Mouse (Mus musculus) spleen, adult 2 months (tissue): Measurements from ENCODE around the gene Cmip.

Experiments
- CTCF ChIP-seq: fragments of 200-500 bp; IDR thresholded peaks from 2 replicates; pipeline ENCODE4 v1.5.1; 2011; ENCODE audit warnings: mild to moderate bottlenecking, inconsistent platforms; ENCODE audit not compliant: insufficient read depth, insufficient read length, insufficient replicate concordance; ENCODE audit errors: extremely low read depth
- POLR2A ChIP-seq: fragments of 200-500 bp; IDR thresholded peaks from 2 replicates; pipeline ENCODE4 v1.6.1; 2011; ENCODE audit warnings: low read depth, low read length, inconsistent platforms

GRCm38 (mm10) chr8:117465250-117465649 lies 208.4 kb downstream of the Cmip start:
- peak; percentile 63; the same call in 1 of the 2 replicates for TF ChIP-seq CTCF
- TF ChIP-seq POLR2A, result no peak
